Comparison of ENCODE assay signal across 8 mouse cellular contexts in genomic region chr12:12942364-12943050, GRCm38 (mm10). TPM values are rescaled to one million over a fixed set of nuclear protein-coding genes. Genes with fewer than 3 reads are reported as not detected.
DNase-seq lines count a peak whose midpoint lies in the region; ATAC-seq lines count a peak whose summit lies in the region.

No protein-coding gene starts in this region.

- DNase-seq in adrenal gland, adult (ENCODE audit: inconsistent age in 2 of 2, low spot score in 1 of 2) = peak; percentile 82 to 94
- peak; percentile 83 for DNase-seq in gastrocnemius, postnatal 10 days
- DNase-seq in hindlimb bud, embryonic 11.5 days (ENCODE audit: extremely low spot score, low read depth, low spot score) = peak; percentile 62
- DNase-seq in left cerebral cortex, adult 8-10 months (ENCODE audit: low spot score in 2 of 2) = peak; percentile 65 to 76
- peak; percentile 91 to 93 for DNase-seq in right cerebral cortex, postnatal 10 days (ENCODE audit: low spot score in 2 of 2)
- DNase-seq in urinary bladder, postnatal 25 days (ENCODE audit: low spot score) = peak; percentile 74

- ATAC-seq in common myeloid progenitor, adult 5-6 weeks (replicated peaks; ENCODE audit: low read depth, poor library complexity, severe bottlenecking) = peak; percentile 65
- ATAC-seq in megakaryocyte, adult 5-6 weeks (ENCODE audit: poor library complexity, severe bottlenecking) = peak; percentile 85

RNA-seq across cellular contexts. Expression of gene Mycn, which starts 0.8 kb away (rescaled TPM):
- 10.7 and 12.9 TPM in 2 replicates for total RNA-seq in common myeloid progenitor, adult 5-6 weeks (2017)
- total RNA-seq in gastrocnemius, postnatal 10 days (2021) = 1 to 10 TPM; 2.3 to 4.1 TPM
- 1 to 10 TPM; 5.4 to 7.9 (median 7.0) TPM for total RNA-seq in left cerebral cortex, adult 8-10 months (2022)
- total RNA-seq in megakaryocyte, adult 5-6 weeks (2015) = 0.16 and 0.67 TPM in 2 replicates
- 0.08 and 0.11 TPM in 2 replicates for total RNA-seq in megakaryocyte, adult 5-6 weeks (2017)

Comparison
In these comparisons a context has a peak if more than half of its experiments do, and no peak if none do; other contexts are left out.
1. Peak in every context shown above with its lines: DNase-seq and ATAC-seq.